Mouse (Mus musculus) brain, embryonic 18.5 days (tissue): ENCODE results near the gene 8030411F24Rik.
"Not testable (repeated sequence)": the region's sequence is repeated elsewhere in the genome, so short reads cannot be mapped to it uniquely, and the experiment has no call there.

Source experiments
- DNase-seq: peaks from one replicate; pipeline ENCODE4 v3.0.0-alpha.2; 2012; ENCODE audit warnings: low read depth, low spot score

8030411F24Rik gene

GRCm38 (mm10) chr2:148781709-148782108 lies at the start of gene 8030411F24Rik:
8030411F24Rik (plus strand) TSS chr2:148782009.
- no peak for DNase-seq

GRCm38 (mm10) chr2:148732327-148733000 lies 49.3 kb upstream of the 8030411F24Rik start, which contains the start of gene Napb:
Napb (minus strand) TSS chr2:148732467.
- peak; percentile 91 for DNase-seq

DNA sequence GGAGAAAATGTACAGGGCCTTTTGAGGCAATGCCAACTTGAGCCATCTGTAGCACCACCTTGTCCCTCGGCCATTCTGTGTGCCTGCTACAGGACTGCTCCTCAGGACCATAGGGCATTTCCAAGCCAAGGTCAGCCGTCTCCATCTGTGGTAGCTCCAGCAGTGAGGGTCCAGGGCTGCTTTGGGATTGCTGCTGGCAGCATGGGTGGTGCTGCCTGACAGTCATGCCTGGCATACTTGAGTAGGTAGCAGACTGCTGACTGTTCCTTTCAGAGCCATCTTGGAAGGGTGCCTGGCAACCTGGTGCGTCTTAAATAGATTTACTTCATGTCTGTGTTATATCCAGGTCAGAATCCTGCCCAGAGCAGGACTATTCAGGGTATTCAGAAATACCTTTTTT lies 38.8 kb upstream of the 8030411F24Rik start:
- no peak for DNase-seq

DNA sequence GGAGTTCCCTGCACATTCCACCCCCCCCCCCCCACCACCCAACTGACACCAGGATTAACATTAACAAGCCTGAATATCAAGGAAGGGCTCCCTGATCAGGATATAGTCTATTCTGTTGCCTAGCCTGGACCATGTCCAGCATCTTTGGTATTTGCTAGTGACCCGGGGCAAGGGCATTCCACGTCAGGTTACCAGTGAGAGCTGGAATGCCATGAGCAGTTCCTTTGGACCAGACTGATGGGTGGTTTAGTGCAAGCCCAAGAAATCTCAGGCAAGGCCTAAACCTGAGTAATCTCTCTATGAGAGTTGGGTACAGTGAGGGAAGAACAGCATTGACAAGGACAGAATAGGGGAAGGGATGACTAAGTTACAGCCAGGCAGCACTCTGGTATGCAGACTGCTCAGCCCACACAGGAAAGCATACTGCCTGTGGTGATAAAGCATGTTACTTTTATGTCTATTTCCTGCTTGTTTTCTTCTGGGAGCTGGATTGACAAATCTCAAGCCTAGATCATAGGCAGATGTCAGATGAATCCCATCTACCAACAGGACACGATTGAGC lies 37.9 kb upstream of the 8030411F24Rik start:
- no peak for DNase-seq

DNA sequence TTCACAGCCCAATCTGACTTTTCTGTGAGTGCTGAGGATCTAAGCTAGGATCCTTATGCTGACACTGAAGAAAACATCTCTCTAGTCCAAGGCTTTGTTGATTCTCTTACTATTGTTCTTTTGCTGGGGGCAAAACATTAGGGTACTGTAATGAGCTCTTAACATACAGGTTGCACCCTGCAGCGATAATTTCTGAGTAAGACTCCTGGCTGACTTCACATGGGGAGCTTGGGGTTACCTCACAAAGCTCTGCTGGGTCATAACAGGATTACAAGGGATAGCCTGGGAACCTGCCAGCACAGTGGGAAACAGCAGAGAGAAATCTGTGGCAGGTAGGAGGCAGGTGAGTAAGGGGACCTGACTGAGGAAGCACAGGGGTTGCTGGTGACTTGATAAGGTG lies 31.8 kb upstream of the 8030411F24Rik start, which contains the start of gene Cstl1:
TSS of gene Cstl1 (plus strand) at position 301 of the 400 bp plus-strand sequence.
- no peak for DNase-seq

- peak; percentile 70 for DNase-seq
Measured at GRCm38 (mm10) chr2:148751893-148752813, 29.7 kb upstream of the 8030411F24Rik start.

DNA sequence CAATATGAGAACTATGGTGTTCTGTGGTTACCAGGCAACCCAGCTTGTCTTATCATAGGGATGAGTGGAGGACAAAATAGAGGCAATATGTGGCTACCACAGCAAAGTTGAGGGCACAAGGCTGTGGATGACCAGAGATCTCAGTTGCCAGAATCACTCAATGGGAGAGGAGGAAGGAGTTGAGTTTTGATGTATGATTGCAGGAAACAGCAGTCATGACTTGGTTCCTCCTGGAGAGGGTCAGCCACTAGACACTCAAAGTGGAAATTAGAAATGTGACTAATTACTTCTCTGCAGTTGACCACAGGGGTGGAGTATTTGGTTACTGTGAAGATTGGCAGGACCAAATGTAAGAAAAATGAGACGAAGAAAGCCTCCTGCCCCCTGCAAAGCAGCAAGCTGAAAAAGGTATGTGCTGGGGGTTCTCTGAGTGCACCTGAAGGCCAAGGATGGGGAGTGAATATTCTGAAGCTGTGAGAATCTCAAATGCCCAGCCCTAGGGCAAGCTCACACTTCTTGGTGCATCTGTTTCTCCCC lies 27.4 kb upstream of the 8030411F24Rik start:
- no peak for DNase-seq

DNA sequence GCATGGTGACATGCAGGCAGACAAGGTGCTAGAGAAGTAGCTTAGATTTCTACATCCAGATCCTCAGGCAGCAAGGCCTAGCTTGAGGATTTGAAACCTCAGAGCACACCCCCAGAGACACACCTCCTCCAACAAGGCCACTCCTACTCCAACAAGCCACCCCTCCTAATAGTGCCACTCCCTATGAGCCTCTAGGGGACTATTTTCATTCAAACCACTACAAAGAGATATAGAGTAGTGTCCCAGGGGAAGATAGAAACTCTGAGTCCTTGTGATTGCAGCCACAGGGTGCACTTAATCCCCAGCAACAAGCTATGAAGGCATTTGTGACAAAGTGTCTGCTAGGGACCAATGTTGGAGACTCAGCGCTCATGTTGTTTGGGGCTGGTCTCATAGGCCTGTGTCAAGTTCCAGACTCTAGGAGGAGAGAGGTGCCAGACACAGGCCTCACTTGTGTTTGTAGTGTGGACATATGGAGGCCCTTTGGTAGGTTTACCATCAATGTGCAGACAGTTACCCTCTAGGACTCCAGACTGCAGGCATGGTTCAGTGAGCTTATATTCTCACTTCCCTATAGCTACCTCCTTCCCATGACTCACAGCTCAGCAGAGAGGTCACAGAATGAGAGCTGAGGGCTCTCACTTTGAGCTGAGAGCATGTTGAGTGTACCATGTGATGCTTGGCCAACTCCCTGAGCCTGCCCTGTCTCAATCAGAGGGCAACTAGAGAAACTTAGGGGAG lies 18.0 kb upstream of the 8030411F24Rik start:
- DNase-seq = no peak

GRCm38 (mm10) chr2:148771397-148771796 lies 10.4 kb upstream of the 8030411F24Rik start, which contains the start of gene Cst11:
Cst11 (minus strand) TSS chr2:148771497.
- DNase-seq = not testable (repeated sequence)

DNA sequence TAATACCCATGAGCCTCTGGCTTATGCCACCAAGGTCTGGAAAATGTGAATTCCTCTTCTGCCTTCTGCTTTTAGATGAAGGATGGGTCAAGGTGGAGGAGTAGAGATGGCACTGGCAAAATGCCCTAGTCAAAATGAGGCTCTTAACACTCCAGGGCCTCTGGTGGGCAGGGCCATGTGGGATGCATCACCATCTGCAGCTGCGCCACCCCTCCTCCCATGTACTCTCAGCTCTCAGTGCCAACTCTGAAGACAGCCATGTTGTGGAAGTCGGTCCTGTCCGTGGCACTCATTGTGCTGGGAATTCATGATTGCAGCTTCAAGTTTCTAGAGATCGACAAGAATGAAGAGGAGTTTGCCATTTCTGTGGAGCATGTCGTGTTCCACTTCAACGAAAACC lies 7.3 kb downstream of the 8030411F24Rik start, which contains the start of gene Cst12:
TSS of gene Cst12 (plus strand) at position 220 of the 400 bp plus-strand sequence.
- no peak for DNase-seq

- DNase-seq = no peak
Measured at GRCm38 (mm10) chr2:148798485-148798884, 16.7 kb downstream of the 8030411F24Rik start, which contains the start of gene Cst8. Cst8 (plus strand) TSS chr2:148798785.

GRCm38 (mm10) chr2:148801491-148801921 lies 19.7 kb downstream of the 8030411F24Rik start:
- DNase-seq = no peak

DNA sequence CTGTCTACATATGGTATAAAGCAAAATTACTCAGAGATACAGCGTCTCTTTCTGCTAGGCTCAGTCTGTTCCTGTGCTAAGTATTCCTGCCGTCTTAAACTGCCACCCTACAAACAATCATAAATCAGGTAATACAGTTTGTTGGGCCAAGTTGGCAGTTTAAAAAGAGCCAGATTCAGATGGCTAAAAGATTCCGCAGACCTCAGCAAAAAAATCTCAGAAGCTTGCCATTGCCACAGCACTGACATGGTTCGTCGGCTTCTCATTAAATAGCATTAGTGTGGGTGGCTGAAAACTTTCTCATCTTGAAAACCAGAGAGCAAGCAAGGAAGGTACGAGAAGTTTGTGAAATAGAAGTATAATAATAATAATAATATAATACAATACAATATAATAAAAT lies 24.9 kb downstream of the 8030411F24Rik start:
- DNase-seq = no peak

DNA sequence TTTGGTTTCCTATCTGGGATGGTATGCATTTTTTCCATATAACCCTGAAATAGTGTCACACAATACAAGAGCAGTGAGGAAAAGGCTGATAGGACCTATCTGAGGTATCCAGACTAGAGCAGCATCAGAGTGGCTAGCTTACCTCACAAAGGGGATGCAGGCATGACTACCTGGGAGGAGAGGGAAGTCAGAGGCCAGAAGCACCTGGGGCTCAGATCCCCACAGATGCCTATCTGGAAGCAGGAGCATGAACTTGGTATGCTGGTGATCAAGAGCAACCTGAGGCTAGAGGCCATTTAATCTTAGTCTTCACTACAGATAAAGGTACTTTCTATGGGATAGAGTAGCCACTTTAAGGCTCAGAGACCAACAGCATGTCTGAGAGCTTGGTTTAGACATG lies 38.1 kb downstream of the 8030411F24Rik start, which contains the start of gene Cst13:
TSS of gene Cst13 (plus strand) at position 173 of the 400 bp plus-strand sequence.
- DNase-seq = no peak

- DNase-seq = no peak
Measured at GRCm38 (mm10) chr2:148825986-148826385, 44.2 kb downstream of the 8030411F24Rik start.

- DNase-seq = no peak
Measured at GRCm38 (mm10) chr2:148834912-148835311, 53.1 kb downstream of the 8030411F24Rik start, which contains the start of gene Cst9. Cst9 (plus strand) TSS chr2:148835147.
